ENCODE assay signal across 10 mouse cellular contexts in genomic region chr8:62060357-62060756, GRCm38 (mm10).
DNase-seq lines count a peak whose midpoint lies in the region; ATAC-seq and TF ChIP-seq lines count a peak whose summit lies in the region.
"Had no signal": no experiment of that assay in that cellular context is flagged by ENCODE, and none has a peak within 500 bp of the region (broad histone marks: within the 10 kb centered on the region; RNA-seq: fewer than 3 reads in every experiment).

No protein-coding gene starts in this region.

- TF ChIP-seq EP300 in lung, postnatal 0 days (IDR thresholded peaks at IDR 0.05): no peak

- no peak overlapping the region for H3K4me3 ChIP-seq in hindbrain, embryonic 14.5 days (replicated peaks; ENCODE audit: low read length)
- no peak overlapping the region for H3K4me3 ChIP-seq in hindbrain, embryonic 16.5 days (ENCODE audit: low read length)
- no peak overlapping the region for H3K4me3 ChIP-seq in lung, postnatal 0 days (ENCODE audit: low read depth, low read length)
- H3K4me3 ChIP-seq: liver, embryonic 15.5 days had no signal

- DNase-seq in hindbrain, embryonic 14.5 days (ENCODE audit: low spot score): peak; percentile 56
- peak; percentile 48 for DNase-seq in lung, postnatal 0 days (ENCODE audit: low spot score)
- DNase-seq in lung, postnatal 36 days: no peak
- peak; percentile 22 for DNase-seq in adipocyte (ENCODE audit: low spot score)
- DNase-seq in frontal cortex, postnatal 36 days (ENCODE audit: low spot score in 2 of 2): no peak
- DNase-seq: kidney, adult 11 months; spleen, adult 18-20 months had no signal

- no peaks in the 10 kb centered on the region for H3K27me3 ChIP-seq in hindbrain, embryonic 14.5 days (ENCODE audit: control insufficient read depth, insufficient read depth, low read length)
- H3K27me3 ChIP-seq in hindbrain, embryonic 16.5 days (replicated peaks; ENCODE audit: control insufficient read depth, insufficient read depth, low read length): no peaks in the 10 kb centered on the region
- no peaks in the 10 kb centered on the region for H3K27me3 ChIP-seq in lung, postnatal 0 days (replicated peaks; ENCODE audit: insufficient read depth, low read length)
- H3K27me3 ChIP-seq: liver, embryonic 15.5 days had no signal

- H3K9me3 ChIP-seq in hindbrain, embryonic 14.5 days (ENCODE audit: control insufficient read depth, low read length): no peaks in the 10 kb centered on the region
- no peaks in the 10 kb centered on the region for H3K9me3 ChIP-seq in hindbrain, embryonic 16.5 days (ENCODE audit: control insufficient read depth, low read length)
- no peaks in the 10 kb centered on the region for H3K9me3 ChIP-seq in lung, postnatal 0 days (ENCODE audit: low read length)
- H3K9me3 ChIP-seq: liver, embryonic 15.5 days had no signal

- no peak overlapping the region for H3K27ac ChIP-seq in hindbrain, embryonic 14.5 days
- no peak overlapping the region for H3K27ac ChIP-seq in hindbrain, embryonic 16.5 days (ENCODE audit: low read depth, low read length)
- H3K27ac ChIP-seq in lung, postnatal 0 days (ENCODE audit: low read length): no peak overlapping the region
- H3K27ac ChIP-seq: liver, embryonic 15.5 days had no signal

- TF ChIP-seq CTCF in lung, postnatal 0 days (IDR thresholded peaks at IDR 0.05): peak; percentile 43

- H3K9ac ChIP-seq in hindbrain, embryonic 14.5 days: no peak overlapping the region
- no peak overlapping the region for H3K9ac ChIP-seq in hindbrain, embryonic 16.5 days (ENCODE audit: low read depth, low read length)
- H3K9ac ChIP-seq in lung, postnatal 0 days (replicated peaks; ENCODE audit: low read depth): no peak overlapping the region
- H3K9ac ChIP-seq: liver, embryonic 15.5 days had no signal

- no peak for ATAC-seq in hindbrain, embryonic 14.5 days (ENCODE audit: low FRiP score)
- no peak for ATAC-seq in hindbrain, embryonic 16.5 days
- ATAC-seq in lung, postnatal 0 days: no peak
- peak; percentile 44; the same call in 1 of the 2 replicates for ATAC-seq in megakaryocyte progenitor cell, adult 5-6 weeks (replicated peaks; ENCODE audit: poor library complexity)

- no peak overlapping the region for H3K4me2 ChIP-seq in hindbrain, embryonic 14.5 days (replicated peaks)
- H3K4me2 ChIP-seq in hindbrain, embryonic 16.5 days (ENCODE audit: low read length): no peak overlapping the region
- H3K4me2 ChIP-seq in lung, postnatal 0 days (replicated peaks; ENCODE audit: low read depth, low read length): no peak overlapping the region
- H3K4me2 ChIP-seq: liver, embryonic 15.5 days had no signal

- no peaks in the 10 kb centered on the region for H3K4me1 ChIP-seq in hindbrain, embryonic 14.5 days (replicated peaks; ENCODE audit: control insufficient read depth, insufficient read depth, low read length)
- H3K4me1 ChIP-seq in hindbrain, embryonic 16.5 days (ENCODE audit: control insufficient read depth, insufficient read depth, low read depth, low read length): no peaks in the 10 kb centered on the region
- no peaks in the 10 kb centered on the region for H3K4me1 ChIP-seq in lung, postnatal 0 days (ENCODE audit: insufficient read depth, low read depth, low read length)
- H3K4me1 ChIP-seq: liver, embryonic 15.5 days had no signal

- H3K36me3 ChIP-seq in hindbrain, embryonic 14.5 days (replicated peaks; ENCODE audit: control insufficient read depth, insufficient read depth): no peaks in the 10 kb centered on the region
- no peaks in the 10 kb centered on the region for H3K36me3 ChIP-seq in hindbrain, embryonic 16.5 days (ENCODE audit: control insufficient read depth, insufficient read depth, low read length)
- H3K36me3 ChIP-seq in lung, postnatal 0 days (ENCODE audit: insufficient read depth, low read length): no peaks in the 10 kb centered on the region
- H3K36me3 ChIP-seq: liver, embryonic 15.5 days had no signal

Comparison
In these comparisons a context has a peak if more than half of its experiments do, and no peak if none do; other contexts are left out.
1. DNase-seq: peak in hindbrain, embryonic 14.5 days (single experiment), lung, postnatal 0 days (single experiment) and adipocyte (single experiment); none in lung, postnatal 36 days (single experiment) and frontal cortex, postnatal 36 days (0 of 2).